Mouse (Mus musculus) kidney, adult 2 months (tissue): ENCODE measurements at regions not wholly inside any gene's neighbourhood (a gene's known extent, or its start where the extent isn't known, plus 50 kb on each side); places are given as distances from the start of the nearest gene placed in this dataset.
A peak's percentile ranks its signal among the peaks of the same experiment; 100 is the strongest.
"Not testable (repeated sequence)": the region's sequence is repeated elsewhere in the genome, so short reads cannot be mapped to it uniquely, and the experiment has no call there.

ENCODE experiments used
- DNase-seq: peaks from one replicate; pipeline ENCODE4 v3.0.0; 2021
- H3K27ac ChIP-seq: fragments of 200-500 bp; 2 replicates; pipeline ENCODE4 v1.5.1; 2012; ENCODE audit warnings: low read depth, low read length, control low read depth, inconsistent platforms; ENCODE audit not compliant: insufficient read depth
- H3K27me3 ChIP-seq: fragments of 200-500 bp; replicated peaks from 2 replicates; pipeline ENCODE4 v1.6.1; 2012; ENCODE audit warnings: mild to moderate bottlenecking, moderate library complexity, low read length, inconsistent platforms; ENCODE audit not compliant: control insufficient read depth, insufficient read depth
- H3K36me3 ChIP-seq: fragments of 200-500 bp; 2 replicates; pipeline ENCODE4 v1.6.1; 2012; ENCODE audit warnings: mild to moderate bottlenecking, moderate library complexity, low read length, inconsistent platforms; ENCODE audit not compliant: control insufficient read depth, insufficient read depth
- H3K4me1 ChIP-seq: fragments of 200-500 bp; 2 replicates; pipeline ENCODE4 v1.6.1; 2011; ENCODE audit warnings: low read length; ENCODE audit not compliant: control insufficient read depth, insufficient read depth
- H3K4me3 ChIP-seq: fragments of 200-500 bp; 2 replicates; pipeline ENCODE4 v1.5.1; 2011; ENCODE audit warnings: mild to moderate bottlenecking, low read depth, low read length, control low read depth; ENCODE audit not compliant: insufficient read depth
- CTCF ChIP-seq: fragments of 200-500 bp; conservative IDR thresholded peaks from 2 replicates; pipeline ENCODE4 v1.5.1; 2011; ENCODE audit warnings: low read depth, mild to moderate bottlenecking, control low read depth, low read length, moderate library complexity, mixed read lengths; ENCODE audit not compliant: insufficient read depth, insufficient read length
- POLR2A ChIP-seq: fragments of 200-500 bp; IDR thresholded peaks from one replicate; pipeline ENCODE4 v1.6.1; 2011; ENCODE audit warnings: low read depth, low read length, control low read depth
- WGBS: fragments of 180-500 bp; shearing (Covaris S2); methylation state at CpG from one replicate; pipeline ENCODE4 v1.1.7; 2018; 5-methylcytosine and 5-hydroxymethylcytosine counted together

GRCm38 (mm10) chrX:17724990-17725779, 153.1 kb upstream of the Fundc1 start:
- Histone ChIP-seq H3K27ac (no peak overlapping the region), H3K36me3 (no peaks in the 10 kb centered on the region), H3K4me3 (no peak overlapping the region), H3K27me3 (no peaks in the 10 kb centered on the region), H3K4me1 (no peaks in the 10 kb centered on the region)
- TF ChIP-seq CTCF = no peak
- 48% methylated on average over 7 of the region's 7 CpGs for WGBS
- DNase-seq = no peak

GRCm38 (mm10) chrX:17724398-17724797, 152.3 kb upstream of the Fundc1 start:
- 86% methylated on average over 2 of the region's 2 CpGs for WGBS
- TF ChIP-seq POLR2A = no peak
- no peak for TF ChIP-seq CTCF
- Histone ChIP-seq H3K4me1 (no peaks in the 10 kb centered on the region), H3K36me3 (no peaks in the 10 kb centered on the region), H3K4me3 (no peak overlapping the region), H3K27ac (no peak overlapping the region), H3K27me3 (no peaks in the 10 kb centered on the region)
- DNase-seq = no peak

- DNase-seq = peak; percentile 51
- H3K4me1 ChIP-seq, H3K36me3 ChIP-seq, H3K27ac ChIP-seq, H3K27me3 ChIP-seq, H3K4me3 ChIP-seq: not testable (repeated sequence)
- WGBS = 58% methylated on average over 6 of the region's 6 CpGs
Observed at GRCm38 (mm10) chrX:17721866-17722625, 149.9 kb upstream of the Fundc1 start.

- 94% methylated on average over 1 of the region's 1 CpGs for WGBS
- DNase-seq = no peak
- Histone ChIP-seq H3K27me3 (no peaks in the 10 kb centered on the region), H3K4me3 (no peak overlapping the region), H3K4me1 (no peaks in the 10 kb centered on the region), H3K27ac (no peak overlapping the region), H3K36me3 (no peaks in the 10 kb centered on the region)
- TF ChIP-seq POLR2A = no peak
- no peak for TF ChIP-seq CTCF
Observed at GRCm38 (mm10) chrX:17714534-17714933, 142.4 kb upstream of the Fundc1 start.

- H3K27ac ChIP-seq = no peak overlapping the region
- WGBS = 78% methylated on average over 2 of the region's 2 CpGs
- TF ChIP-seq CTCF (no peak), POLR2A (no peak)
- no peaks in the 10 kb centered on the region for H3K27me3 ChIP-seq
- no peak overlapping the region for H3K4me3 ChIP-seq
- no peaks in the 10 kb centered on the region for H3K36me3 ChIP-seq
- no peak for DNase-seq
- H3K4me1 ChIP-seq = no peaks in the 10 kb centered on the region
Observed at GRCm38 (mm10) chrX:17712919-17713318, 140.8 kb upstream of the Fundc1 start.

- Histone ChIP-seq H3K36me3 (no peaks in the 10 kb centered on the region), H3K4me3 (no peak overlapping the region), H3K27me3 (no peaks in the 10 kb centered on the region), H3K4me1 (no peaks in the 10 kb centered on the region), H3K27ac (no peak overlapping the region)
- DNase-seq = no peak
- TF ChIP-seq CTCF = no peak
- TF ChIP-seq POLR2A = no peak
Observed at GRCm38 (mm10) chrX:17712475-17712874, 140.3 kb upstream of the Fundc1 start.
